Mouse (Mus musculus) lung, postnatal 36 days (tissue): Measurements from ENCODE around the gene Dnajb2.

Experiments used
- DNase-seq: peaks from one replicate; pipeline ENCODE4 v3.0.0; 2022; ENCODE audit warnings: mixed read lengths

Dnajb2 gene

GRCm38 (mm10) chr1:75252308-75252707, 16.1 kb downstream of the Dnajb2 start:
- DNase-seq: no peak

DNA sequence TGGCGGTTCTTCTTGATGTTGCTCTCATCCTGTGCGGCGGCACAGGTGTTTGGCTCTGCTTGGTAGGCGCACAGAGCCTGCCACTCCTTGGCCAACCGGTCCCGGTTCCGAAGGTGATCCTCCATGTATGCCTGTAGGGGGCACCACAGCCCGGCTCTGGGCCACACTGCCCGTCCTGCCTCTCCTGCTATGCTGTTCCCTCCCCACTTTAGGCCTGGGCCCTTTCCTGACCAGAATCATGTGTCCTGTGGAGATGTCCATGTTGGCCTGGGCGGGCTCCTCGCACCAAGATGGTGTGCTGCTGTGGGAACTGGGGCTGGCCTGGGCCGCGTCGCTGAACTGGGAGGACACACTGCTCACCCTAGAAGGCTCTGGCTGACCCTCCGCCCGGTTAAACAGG, 16.8 kb downstream of the Dnajb2 start:
- no peak for DNase-seq

- DNase-seq: peak; percentile 93
Observed at GRCm38 (mm10) chr1:75253849-75254624, 17.8 kb downstream of the Dnajb2 start.

DNA sequence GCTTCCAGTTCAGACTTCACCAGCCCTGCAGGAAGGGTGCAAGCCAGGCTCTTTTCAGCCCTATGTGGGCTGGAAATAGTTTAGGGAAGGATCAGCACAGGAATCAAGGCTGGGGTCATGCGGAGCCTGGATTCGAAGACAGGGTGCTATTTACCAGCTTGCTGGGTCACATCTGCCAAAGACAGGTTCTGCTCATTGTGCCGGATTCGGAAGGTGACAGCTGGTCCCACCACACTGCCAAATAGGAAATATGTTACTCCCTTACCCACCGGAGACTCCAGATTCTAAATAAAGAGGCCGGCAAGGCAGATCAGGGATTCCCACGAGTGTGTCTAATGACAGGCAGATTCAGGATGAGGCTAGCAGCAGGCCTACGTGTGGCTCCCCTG, 18.4 kb downstream of the Dnajb2 start:
- no peak for DNase-seq

DNA sequence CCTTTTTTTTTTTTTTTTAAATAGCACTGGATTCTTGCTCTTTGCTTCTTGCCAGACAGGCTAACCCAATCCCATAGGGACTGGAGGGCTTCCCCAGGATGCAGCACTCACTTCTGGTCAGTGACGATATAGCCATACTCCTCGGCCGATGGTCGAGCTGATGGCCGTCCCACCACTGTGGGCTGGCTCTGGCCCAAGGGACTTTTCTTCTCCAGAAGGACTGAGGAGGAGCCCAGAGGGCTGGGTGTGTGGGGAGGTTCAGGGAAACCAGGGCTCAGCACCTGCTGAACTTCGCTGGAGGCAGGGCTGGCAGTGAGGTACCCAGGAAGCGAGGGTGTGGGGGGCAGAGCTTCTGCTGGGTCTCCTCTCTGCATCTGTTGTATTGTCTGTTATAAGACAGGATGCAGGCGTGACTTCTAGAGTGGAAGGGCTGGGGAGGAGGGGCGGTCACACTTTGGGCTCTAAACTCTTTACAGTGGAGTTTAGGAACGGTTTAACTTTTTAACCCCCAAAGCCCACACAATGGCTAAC, 19.4 kb downstream of the Dnajb2 start:
- no peak for DNase-seq

DNA sequence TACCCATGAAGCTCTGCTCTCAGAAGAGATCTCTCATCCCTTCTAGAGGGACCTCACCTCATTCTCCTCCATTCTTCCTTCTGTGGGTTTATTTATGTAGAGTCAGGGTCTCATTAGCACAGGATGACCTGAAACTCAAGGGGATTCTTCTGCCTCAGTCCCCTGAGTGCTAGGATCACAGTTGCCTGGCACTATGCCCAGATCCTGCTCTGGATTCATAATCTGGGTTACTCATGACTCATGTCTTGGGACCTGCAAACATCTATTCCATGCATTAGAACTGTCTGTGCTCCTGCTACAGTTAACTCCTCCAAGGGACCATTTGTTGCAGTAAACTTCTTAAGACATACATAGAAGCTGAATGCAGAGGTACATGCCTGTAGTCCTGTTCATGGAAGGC, 25.1 kb downstream of the Dnajb2 start:
- DNase-seq: no peak

DNA sequence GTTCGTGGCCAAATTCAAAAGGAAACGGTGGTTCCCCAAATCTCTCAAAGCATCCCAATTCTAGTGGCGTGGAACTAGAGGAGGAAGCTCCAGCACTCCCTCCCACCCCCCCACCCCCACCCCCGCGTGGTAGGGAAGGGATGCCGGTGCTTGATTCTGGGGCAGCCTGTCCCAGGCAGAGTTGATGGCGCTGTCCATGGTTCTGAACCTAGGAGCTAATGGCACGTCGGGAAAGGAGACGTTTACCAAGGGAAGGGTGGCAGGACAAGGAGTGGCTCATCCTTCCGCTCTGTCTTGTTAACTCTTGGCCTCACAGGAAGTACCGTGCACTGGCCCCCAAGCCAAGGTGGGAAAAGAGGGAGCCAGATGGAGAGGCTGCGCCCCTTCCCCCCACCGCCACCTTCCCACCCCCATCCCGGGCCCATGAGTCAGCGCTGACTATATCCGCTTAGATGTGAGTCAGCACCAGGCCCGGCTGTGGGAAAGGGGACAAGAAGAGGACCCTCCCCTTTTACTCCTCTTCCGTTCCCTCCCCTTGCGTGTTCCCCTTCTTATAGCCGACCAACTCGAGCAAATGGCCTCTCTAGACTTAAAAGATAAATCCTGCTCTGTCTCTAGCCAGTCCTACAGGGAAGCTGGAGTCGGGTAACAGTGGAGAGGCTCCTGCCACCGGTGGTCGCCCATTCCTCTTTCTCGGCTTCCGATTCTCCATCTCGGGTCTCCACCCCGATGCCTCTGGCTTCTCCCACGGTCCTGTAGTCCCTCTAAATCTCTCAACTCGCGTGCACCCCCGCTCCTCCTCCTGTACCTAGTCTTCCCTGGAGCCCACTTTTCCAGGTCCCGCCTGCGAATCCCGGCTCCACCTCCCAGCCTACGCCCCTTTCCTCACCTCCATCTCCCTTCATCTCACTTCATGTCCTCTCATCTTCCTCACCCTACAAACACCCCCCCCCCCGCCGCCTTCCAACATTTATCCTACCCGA, 27.1 kb downstream of the Dnajb2 start:
- peak; percentile 65 for DNase-seq

DNA sequence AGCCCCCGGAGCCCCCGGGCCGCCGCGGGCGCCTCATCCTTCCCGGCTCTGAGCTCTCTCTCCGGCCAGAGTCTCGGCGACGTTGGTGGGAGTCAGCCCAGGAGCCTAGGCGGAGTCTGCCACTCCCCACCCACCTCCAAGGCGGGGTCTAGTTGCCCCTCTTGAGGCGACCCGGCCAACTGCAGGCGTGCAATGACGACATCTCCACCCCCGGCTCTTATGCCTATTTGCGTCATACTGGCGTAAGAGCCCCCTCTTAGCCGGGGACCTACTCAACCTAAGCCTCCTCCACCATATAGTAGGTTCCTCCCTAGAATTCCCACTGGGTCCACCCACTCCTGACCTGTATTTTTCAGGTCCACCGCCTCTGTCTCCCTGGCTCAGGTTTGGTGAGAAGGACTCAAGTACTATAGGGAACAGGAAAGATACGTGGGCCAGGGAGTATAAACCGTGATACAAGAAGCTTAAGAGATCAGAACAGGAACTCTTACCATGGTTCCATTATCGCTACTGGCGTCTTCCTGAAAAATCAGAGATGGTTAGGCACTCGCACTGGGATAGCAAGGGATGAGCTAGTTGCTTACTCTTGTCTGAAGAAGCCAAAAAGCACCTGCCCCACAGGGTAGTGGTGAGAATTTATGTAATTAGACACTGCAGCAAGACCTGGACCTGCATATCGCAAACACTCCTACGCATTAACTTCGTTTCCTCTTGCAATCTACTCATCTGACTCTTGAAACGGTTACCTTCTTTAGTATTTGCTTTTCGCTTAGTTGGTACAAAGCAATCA, 28.1 kb downstream of the Dnajb2 start, which contains the start of gene Ptprn:
Ptprn (minus strand) TSS at position 412 of the 790 bp plus-strand sequence.
- no peak for DNase-seq

DNA sequence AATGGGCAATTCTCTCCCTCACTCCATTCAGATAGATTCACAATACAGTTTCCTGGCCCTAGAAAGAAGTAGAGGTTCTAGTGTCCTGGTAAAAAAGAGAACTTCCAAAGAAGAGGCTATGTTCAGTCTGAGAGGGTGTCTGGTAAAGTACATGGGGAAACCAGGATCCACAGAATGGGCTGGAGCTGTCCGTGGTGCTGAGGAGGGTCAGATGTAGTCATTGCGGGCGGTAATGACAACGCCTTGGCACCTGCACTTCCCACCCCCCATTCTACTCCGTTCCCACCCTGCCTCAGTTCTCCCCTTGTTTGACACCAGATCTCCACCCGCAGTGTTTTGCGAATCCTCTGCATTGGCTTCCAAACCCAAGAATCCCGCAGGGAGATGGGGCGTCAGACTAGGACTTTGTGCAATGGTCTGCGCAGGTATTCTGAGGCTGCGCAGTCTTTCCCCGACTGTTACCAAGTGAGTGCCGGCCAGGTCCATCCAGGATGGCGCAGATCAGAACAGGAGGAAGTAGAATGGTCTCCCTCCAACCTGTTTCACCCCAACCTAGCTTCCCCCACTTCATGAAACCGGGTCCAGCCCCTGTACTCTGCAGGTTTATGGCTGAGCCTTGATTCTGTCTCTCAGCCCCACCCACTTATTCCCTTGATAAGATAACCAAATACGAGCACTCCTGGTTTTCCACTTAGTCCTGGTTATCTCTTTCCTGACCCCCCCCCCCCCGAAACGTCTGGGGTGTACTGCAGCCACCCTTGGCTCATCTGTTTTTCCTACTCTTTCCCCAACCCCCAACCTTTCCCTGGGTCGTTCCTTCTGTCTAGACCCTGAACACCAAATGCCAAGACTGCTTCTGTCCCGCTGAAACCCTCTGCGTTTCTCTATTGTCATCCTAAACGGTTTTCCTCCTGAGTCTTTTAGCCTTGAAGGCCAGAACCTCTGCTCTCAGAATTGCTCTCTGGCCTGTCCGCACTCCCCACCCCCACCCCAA, 41.3 kb downstream of the Dnajb2 start:
- DNase-seq: peak; percentile 53

DNA sequence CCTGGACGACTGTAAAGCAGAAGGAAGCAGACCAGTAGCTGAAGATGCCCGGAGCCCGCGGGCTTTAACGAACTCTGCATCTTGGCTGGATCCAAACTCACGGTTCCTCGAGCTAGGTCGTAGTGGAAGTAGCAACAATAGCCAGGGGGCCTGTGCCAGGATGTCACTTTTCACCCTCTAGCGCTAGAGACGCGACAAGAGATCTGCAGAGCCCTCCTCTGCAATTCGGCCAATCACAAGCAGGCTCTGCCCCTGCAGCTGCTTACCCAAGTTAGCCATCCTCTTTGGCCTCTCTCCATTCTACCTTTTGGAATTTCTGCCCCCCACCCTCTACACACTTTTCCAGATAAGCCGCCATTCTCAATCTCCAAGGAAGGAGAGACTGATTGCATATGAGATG, 42.0 kb downstream of the Dnajb2 start, which contains the start of gene Resp18:
Resp18 (minus strand) TSS at position 188 of the 400 bp plus-strand sequence.
- DNase-seq: no peak

- no peak for DNase-seq
Observed at GRCm38 (mm10) chr1:75283017-75283416, 46.8 kb downstream of the Dnajb2 start.

GRCm38 (mm10) chr1:75284911-75285310, 48.7 kb downstream of the Dnajb2 start:
- peak; percentile 61 for DNase-seq

GRCm38 (mm10) chr1:75289376-75289775, 53.2 kb downstream of the Dnajb2 start:
- no peak for DNase-seq

DNA sequence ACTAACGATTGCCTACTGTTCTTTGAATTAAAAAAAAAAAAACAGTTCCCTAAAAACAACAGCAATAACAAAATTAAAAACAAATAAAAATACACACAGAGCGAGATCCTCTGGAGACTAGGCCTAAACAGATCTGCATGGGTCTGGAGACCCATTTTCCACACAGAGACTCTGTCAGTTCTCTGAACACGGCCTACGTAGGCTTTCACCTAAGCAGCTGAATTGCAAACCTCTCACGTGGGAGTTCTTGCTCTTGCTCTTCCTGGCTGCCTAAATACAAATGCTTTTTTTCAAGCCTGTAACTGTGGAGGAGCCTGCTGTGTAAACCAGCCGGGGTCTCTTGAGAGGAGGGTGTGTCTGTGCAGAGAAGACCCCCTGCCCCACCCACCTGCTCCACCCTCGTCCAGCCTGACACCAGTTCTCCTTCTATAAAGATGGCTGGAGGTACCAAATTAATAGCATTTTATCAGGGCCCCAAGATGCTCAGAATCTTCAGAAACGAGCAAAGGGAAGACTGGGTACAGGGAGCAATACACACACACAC, 53.8 kb downstream of the Dnajb2 start:
- DNase-seq: no peak

GRCm38 (mm10) chr1:75290582-75290981, 54.4 kb downstream of the Dnajb2 start:
- DNase-seq: peak; percentile 47

DNA sequence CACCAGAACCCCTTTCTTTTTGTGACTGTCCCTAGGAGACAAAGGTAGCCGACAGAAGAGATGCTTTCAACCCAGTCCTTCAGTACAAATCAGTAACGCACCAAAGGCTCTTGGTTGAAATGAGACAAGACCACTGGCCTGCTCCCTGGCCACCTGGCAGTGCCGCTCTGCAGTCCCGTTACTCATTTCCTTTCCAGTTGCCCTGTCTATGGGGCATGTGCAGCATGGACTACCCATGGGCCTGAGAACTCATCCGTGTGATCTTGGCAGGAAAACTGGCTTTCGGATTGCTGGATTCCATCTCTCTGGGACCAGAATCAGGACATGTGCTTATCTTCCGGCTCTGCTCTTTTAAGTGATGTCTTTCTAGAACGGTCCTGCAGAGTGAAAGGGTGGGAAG, 55.1 kb downstream of the Dnajb2 start:
- no peak for DNase-seq

- DNase-seq: no peak
Observed at GRCm38 (mm10) chr1:75292476-75293330, 56.5 kb downstream of the Dnajb2 start.

DNA sequence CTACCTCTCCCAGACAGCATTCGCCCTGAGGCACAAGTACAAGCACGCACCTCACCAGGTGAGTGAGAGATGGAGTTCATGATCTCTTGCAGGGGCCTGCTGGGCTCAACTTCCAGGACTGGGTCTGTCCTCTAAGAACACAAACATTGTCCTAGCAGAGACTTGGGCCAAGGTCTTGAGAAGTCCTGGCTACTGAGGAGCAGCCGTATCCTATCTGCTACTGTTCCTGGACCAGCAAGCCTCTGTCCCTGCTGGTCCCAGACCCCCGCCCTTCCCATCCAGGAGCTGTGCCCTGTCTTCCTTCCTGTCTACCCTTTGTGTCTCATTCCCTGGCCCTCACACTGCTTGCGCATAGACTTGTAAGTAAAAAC, 57.1 kb downstream of the Dnajb2 start:
- DNase-seq: no peak

DNA sequence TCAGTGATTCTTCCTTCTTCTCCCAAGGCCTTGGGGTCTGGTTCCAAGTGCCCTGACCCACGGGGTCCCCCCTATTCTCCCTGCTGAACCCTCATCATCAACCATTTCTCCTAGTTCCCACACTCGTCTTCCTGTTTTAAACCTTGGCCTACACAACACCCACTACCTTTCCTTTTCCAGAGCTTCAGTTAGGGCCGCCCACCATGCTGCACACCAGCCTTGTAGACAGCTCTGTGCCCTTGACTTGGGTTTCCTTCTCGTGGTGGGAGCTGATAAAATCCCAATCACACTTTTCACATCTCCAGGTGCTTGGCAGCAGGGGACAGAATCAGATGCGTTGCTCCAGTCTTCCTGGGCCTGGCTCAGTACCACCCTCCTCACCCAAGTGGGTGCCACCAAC, 58.1 kb downstream of the Dnajb2 start:
- DNase-seq: no peak
